Mouse (Mus musculus): Measurements from ENCODE around the gene Nav2.

Gene Nav2

DNA sequence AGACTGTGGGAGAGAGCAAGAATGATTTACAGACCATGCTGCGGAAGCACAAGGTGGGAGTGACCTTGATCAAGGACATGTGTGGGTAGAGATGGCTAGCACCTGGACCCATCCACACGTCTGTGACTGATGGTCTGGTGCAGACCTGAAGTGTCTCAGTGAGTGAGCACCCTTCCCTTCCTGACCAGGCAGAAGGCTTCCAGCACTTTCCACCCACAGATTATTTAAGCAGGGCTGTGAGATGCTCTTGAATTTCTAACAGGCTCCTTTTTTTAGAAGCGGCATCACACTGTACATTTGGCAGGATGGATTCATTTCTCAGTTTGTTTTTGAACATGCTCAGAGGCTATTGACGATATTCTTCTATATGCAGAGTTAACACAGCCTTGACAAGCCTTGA is 369.2 kb downstream of the Nav2 start:
- no peak for DNase-seq (ENCODE audit: low spot score in 2 of 2)

DNA sequence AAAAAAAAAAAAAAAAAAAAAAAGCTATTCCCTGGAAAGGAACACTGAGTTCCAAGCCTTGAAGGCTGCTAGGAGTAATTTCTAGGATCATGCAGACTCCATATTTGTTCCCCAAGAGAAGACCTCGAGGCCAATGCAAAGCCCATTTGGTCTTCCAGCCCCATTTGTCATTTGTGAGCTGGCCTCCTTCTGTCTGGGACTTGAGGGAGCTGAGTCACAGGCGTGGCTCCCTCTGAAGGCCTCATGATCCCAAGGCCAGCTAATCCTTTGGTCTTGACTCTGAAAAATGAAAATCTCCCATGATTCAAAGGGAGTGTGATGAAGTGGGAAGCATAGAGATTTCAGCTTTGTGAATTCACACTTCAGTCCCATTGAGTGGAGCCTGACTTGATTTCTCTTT is 370.0 kb downstream of the Nav2 start:
- DNase-seq (ENCODE audit: low spot score in 2 of 2), result no peak

DNA sequence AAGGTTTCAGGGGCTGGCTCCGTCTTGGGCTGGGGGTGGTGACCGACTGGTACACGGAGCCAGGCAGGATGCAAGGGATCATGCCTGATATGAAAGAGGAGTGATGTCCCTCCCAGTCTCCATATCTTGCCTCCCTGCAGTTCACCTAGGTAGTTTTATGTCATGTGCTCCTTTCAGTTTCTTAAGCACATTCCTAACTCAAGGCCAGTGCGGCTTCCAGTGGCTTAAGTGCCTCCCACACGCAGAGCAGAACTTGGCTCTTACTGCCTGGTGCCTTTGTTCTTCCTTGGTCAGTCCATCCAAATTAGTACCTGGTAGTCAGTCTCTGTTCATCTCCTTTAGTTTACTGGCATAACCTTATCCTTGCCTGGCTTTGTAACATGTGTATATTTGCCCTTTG is 371.9 kb downstream of the Nav2 start:
- DNase-seq (ENCODE audit: low spot score in 2 of 2), result no peak

DNA sequence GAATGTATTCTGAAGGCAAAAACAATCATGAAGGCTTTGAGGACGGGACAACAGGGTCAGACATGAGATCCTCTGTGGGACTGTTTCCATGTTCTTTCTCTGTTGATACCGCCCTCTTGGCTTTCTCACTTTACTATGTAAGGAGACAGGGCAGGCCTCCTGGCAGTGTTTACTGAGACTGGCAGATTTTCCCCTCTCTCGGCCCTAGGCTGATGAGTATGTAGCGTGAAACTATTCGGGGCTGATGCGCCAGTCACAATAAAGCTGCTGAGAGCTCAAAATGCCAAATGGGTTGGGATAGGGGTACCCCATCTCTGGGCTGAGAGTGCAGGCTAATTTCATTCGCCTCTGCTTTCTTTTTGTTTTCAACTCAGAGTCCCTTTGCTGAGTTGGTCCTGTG is 373.9 kb downstream of the Nav2 start:
- no peak for DNase-seq (ENCODE audit: low spot score in 2 of 2)

DNA sequence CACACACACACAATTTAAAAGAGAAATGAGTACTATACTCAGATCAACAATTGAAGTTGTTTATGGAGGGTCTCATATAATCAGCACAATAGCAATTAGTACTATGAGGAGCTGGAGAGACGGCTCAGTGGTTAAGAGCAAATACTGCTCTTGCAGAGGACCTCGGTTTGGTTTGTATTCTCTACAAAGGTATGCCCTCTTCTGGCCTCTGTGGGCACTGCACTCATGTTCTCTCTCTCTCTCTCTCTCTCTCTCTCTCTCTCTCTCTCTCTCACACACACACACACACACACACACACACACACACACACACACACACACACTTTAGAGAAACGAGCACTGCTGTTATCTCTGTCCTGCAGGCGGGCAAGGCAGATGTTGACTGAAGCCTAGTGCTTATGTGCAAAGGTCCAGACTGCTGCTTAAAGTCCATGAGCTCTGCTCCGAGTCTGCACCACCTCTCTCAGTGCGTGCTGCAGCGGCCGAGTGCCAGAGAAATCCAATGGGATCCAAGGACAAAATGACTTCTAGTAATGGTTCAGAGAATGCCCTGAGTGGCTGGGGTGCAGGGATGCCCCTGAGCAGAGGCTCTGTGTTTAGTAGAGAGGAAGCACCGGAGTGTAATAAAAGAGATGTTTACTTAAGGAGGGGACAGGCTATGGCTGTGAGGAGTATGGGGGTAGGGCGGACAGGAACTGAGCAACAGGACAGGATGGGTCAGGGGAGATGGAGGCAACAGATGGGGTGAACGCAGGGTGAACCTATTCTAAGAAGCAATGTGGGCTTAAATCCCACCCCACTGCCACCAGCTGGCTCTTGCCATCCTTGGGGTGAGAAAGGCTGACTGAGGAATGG is 375.2 kb downstream of the Nav2 start:
- DNase-seq (ENCODE audit: low spot score in 2 of 2), result no peak

DNA sequence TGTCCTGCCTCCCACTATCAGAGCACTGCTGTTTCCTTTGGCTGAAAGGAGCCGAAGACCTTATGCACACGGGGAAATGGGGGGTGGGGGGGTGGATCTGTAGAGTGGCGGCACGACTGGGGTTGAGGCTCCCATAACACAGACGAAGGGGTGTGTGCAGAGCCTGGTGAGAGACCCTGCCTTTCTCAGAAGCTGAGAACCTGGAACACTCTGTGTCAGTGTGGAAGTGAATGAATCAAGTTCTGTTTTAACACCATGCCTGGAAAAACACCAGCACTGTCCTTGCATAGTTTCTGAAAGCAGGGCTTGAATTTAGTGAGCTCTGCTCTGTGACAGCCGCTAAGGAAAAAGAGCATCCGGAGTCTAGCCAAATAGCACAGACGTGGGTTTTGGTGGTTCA is 379.7 kb downstream of the Nav2 start:
- no peak for DNase-seq (ENCODE audit: low spot score in 2 of 2)

DNA sequence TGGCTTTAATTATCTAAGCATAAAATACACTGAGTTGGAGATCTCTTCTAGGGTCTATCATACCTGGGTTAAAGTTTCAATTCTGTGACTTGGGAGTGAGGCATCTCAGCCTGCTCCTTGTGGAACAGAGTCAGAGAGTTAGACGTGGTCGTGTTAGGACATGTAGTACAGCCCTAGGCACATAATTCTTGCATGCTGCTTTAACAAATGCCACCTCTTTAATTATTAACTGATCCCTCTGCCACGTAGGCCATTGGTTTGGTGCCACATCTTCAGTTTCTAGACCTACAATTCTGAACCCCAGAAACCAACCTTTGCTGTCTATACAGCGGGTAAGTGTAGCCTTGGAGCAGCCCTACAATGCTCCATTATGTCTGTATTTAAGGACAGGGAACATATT is 381.8 kb downstream of the Nav2 start:
- DNase-seq (ENCODE audit: low spot score in 2 of 2), result no peak

DNA sequence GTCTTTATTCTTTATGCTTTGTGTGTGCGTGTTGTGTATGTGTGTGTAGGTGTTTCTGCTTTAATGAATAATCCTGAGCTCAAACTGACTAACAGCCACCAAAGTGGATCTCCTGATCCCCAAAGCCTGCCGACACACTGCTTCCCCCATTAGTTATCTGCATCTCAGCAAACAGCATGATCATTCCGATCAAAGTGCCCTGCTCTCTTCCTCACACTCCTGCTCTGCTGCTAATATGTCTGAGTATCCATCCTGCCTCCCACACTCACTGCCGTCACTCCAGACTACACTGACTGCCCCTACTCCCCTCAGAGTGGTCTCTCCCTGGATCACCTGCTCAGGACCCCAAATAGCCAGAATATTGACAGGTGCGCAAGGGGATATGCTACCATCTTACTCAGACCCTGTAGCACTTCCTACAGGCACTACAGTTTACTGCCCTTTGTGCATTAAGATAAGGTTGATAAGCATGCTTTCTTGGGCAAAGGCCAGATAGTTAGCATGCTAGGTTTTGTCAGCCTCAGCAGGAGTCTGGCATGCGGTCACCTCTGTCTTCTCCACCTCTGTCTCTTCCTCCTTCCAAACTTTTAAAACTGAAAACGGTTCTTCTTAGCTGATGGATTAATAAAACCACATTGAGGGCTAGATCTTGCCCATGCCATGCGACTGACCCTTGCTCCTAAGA is 382.8 kb downstream of the Nav2 start:
- DNase-seq (ENCODE audit: low spot score in 2 of 2), result no peak

DNA sequence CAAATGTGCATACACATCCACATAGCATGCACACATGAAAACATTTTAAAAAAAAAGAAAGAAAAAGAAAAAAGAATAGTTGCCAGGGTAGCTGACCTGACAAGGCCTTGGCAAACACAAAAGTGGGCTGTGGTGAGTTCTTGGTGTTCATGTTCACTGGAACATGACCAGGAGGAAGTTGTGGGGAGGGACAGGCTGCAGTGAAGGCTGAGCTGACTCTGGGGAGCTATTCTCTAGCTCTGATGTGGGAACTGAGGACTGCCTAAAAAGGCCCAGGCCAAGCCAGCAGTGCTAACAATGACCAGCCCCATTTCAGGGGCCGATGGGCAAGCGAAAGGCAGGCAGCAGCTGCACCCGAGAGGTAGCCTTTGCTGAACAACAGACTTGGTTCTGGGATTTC is 388.6 kb downstream of the Nav2 start:
- DNase-seq (ENCODE audit: low spot score in 2 of 2), result no peak

DNA sequence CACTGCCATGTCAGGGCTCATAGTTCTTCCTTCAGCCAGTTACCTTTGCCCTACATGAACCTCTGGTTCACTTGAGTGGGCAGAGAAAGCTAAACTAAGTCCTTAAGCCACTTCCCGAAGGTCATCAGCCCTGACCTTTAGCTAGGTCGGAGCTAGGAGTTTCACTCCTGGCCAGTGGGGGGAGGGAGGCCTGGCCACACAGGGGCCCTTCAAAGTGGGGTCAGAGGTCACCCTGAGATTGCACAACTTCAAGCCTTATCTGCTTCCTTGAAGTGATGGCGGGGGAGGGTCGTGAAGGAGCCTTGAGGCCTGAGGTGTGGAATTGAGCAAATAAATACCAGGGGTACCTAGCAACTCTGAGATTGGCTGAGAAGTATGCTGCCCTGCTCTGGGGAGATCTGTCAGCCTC is 389.9 kb downstream of the Nav2 start:
- DNase-seq (ENCODE audit: low spot score in 2 of 2), result no peak

DNA sequence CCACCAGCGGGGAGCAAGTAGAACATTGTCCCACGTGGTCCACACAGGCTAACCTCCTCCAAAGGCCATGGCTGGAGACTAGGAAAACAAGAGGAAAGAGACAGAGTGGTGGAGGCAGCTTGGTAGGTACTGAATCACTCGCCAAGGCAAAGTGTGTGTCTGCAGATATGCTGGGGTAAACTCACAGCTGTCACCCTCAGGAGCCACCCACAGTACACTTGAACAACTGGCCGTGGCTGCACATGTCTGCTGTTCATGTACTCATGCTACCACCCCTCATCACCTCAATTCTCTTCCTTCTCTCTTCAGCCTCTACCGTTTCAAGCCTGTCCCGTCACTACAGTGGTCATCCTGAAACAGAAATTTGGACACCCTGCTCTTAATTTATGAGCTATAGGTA is 393.0 kb downstream of the Nav2 start:
- no peak for DNase-seq (ENCODE audit: low spot score in 2 of 2)

DNA sequence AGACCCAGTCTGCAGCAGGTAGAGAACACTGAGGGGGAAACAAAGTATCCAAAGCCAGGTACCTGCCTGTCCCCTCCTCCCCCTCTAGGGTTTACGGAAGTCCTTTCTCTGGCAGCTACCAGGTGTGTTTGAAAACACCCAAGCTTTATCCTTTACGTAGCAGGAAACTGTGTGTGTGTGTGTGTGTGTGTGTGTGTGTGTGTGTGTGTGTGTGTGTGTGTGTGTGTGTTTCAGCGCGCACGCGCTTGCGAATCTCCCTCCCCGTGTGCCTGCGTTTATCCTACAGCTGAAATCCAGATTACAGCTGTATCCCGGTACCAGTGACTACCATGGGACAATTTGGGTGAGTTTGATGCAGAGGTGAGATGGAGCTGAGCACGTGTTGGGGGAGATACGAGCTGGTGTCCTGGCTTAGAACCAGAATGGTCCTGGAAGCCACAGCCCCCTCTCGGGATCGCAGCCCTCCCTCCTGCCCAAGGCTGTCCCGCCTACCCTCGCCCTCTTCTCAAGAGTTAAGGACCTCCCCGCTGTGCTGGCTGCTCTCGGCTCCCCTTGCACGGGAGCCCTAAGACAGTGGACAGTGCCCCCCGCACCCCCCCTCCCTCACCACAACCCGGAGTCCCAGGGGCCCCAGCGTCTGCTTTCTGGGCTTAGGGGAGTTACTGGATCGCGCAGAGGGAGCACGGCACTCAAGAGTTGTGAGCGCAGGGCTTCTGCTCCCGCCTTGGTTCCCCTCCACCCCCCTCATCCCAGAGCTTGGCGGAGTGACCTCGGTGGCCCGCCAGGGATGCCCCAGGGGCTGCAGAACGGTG is 395.3 kb downstream of the Nav2 start:
- DNase-seq (ENCODE audit: low spot score in 2 of 2), result no peak

DNA sequence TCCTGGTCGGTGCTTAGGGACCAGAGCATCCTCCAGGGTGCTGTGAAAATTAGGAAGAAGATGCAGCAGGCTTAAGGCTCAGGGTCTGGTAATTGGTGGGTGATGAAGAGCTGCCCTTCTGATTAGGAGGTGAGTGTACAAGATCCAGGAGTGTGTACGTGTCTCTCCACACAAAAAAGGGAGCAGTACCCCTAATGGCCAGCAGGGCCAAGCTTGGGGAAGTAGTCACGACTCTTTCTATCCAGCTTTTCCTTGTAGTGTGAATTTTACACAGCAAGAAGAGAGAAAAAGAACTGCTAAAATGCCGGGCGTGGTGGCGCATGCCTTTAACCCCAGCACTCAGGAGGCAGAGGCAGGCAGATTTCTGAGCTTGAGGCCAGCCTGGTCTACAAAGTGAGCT is 399.2 kb downstream of the Nav2 start:
- DNase-seq (ENCODE audit: low spot score in 2 of 2), result no peak

DNA sequence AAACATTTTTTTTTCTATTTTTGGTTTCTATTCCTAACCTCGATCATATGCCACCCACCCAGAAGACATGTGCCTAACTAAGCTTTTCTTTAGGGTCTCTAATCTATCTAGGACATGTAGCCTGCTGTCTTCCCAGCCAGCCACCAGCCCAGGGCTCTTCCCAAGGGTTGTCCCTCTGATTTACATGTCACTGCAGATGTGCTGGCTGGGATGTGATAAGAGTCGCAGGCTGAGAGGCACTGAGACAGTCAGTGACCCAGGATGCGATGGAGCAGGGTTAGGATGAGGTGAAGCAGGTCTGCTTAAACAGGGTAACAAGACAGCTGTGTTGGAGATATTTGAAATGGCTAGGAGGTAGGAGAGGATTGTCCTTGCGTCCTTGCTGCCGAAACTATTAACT is 401.2 kb downstream of the Nav2 start:
- no peak for DNase-seq (ENCODE audit: low spot score in 2 of 2)

DNA sequence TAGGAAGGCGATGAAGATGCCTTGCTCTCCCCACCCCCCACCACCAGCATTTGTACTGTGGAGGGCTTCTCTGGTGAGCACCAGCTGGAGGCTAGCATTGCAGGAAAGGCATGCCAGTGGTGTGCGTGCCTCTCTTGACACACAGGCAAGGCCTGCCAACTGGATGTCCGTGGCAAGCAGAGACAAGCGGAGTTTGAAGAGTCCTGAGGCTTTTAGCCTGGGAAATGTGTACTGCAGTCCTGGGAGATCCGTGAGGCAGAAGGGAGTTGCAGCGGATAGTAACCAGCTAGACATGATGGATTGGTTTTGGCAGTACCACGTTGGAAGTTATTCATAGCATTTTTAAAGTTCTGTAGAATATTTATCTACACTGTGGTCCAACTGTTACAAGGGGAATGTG is 405.4 kb downstream of the Nav2 start:
- DNase-seq (ENCODE audit: low spot score in 2 of 2), result peak in 1 of 2 experiments; percentile 22

DNA sequence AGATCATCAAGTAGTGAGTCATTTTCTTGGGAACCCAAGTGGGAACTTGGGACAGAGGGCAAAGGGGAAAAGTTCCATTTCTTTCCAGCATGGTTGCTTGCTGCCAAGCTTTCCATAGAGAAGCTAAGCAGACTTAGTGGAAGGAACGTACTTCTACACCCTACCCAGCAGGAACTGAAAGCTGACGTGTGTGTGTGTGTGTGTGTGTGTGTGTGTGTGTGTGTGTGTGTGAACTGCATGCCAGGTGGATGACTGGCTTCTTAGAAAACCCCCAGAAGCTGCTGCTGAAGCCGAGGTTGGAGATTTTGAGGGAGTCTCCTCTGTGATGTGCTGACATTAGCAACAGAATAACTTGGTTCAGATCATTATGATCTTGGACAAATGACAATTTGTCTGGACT is 406.5 kb downstream of the Nav2 start:
- no peak for DNase-seq (ENCODE audit: low spot score in 2 of 2)

DNA sequence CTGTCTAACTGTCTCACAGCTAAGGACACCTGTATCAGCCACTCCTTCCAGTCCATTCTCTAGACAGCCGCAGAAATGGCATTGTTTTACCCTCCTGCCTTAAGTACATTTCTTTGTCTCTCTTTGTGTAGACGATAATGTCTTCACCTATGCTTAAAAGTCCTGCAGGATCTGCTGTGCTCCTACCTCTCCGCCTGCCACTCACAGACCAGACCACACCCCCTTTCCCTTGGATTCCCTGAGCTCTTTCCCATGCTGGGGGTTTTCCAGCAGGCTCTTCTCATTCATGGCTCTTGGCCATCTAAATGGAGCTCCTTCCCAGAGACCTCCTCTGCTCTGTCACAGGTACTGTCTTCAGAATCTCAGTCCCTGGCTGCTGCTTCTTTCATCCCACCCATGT is 408.1 kb downstream of the Nav2 start:
- DNase-seq (ENCODE audit: low spot score in 2 of 2), result no peak

DNA sequence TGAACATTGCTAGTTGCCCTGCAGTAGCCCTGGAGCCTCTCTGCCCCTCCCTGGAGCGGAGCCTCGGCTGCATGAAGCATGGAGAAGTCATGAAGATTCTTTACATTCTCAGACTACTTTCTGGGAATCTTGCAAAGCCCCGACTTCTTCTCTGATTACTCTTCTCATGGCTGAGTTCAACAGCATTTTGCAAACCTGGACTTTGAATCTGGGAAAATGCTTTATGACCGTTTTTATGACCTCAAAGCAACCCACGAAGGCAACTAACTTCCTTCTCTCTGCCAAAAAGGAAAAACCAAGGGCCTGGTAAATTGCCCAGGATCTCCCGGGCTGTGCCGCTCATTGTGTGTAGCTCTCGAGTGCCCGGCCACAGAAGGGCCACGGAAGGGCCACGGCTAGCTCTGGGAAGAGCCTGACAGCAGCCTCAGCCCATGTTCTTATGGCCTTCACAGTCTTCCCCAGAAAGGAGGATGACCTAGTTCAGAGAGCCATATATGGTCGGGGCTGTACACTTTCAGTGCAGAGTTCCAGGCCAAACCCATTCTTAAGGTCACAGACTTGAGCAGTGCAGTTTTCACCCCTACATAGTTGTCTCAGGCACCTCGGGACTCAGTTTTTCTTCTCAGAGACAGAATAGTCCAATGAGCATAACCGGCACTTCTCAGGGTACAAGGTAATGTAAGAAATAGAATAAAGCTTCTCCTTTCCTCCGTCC is 409.8 kb downstream of the Nav2 start:
- no peak for DNase-seq (ENCODE audit: low spot score in 2 of 2)

DNA sequence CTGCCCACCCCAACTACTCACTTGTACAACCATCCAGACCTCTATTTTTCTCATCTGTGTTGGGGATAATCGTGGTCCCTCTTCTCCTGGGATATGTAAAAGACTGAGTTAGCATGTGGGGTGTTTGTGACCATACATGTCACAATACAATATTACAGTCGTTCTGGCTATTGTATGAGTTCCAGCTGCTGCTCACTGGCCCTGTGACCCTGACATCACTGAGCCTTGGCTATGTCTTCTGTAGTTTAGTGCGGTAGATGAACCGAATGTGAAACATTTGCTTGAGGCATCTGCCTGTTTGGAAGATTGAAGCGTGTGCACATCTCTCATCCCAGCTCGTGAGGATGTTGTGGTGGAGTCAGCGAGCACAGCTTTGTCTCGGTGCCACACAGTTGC is 410.4 kb downstream of the Nav2 start:
- DNase-seq (ENCODE audit: low spot score in 2 of 2), result no peak

DNA sequence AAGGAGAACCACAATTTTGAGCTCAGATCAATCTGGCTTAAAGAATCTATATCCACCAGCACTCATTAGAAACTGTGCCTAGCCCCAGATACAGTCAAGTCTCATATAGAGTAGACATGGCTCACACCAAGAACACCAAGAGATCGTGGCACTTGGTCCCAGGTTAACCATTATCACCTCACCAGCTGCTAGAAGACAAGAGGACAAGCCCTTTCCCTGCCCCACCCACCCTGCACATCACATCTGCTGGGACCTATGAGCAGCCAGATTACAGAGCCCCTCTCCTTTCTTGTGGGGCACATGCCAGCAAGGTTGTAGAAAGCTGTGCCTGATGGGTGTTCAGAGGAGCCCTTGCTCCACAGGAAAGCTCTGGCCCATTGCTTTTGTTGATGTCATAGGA is 411.5 kb downstream of the Nav2 start:
- DNase-seq (ENCODE audit: low spot score in 2 of 2), result no peak

DNA sequence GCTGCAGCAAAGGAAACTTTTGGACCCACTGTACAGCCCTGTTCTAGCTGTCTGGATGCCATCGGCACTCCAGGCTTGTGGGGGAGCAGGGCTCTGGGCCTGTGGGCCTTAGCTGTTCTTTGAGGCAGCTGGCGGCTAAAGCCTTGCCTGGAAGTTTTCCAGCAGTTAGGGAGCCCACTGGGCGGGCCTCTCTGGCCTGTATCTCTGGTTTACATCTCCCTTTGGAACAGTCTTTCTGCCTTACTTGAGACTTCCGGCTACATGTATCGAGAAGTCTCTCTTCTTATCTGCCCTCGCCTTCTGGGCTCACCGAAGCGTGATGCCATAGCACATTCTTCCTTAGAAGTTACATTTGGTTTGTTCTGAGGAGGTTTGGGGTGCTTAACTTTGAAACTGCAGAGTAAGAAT is 412.6 kb downstream of the Nav2 start:
- DNase-seq (ENCODE audit: low spot score in 2 of 2), result peak; percentile 45 to 55

DNA sequence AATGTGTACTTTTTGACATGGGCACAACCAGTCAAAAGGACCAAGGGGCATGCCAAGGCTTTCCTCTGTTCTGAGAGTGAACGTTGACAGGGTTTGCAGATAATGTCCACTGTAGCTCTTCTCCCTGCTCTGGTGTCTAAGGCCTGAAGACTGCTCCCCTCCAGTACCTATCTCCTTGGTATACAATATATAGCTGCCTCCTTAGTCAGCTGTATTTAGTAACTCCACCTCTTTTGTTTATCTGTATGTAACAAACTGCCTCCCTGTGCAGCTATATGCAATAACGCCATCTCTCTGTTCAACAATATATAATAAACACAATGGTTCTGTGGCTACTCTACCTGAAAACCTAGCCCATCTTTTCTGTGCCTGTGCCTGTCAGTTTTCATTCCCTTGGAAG is 413.7 kb downstream of the Nav2 start:
- no peak for DNase-seq (ENCODE audit: low spot score in 2 of 2)

Measured in urinary bladder, postnatal 36 days (tissue).